Mouse (Mus musculus): ENCODE results near the gene Cd3g. TPM values are rescaled to one million over a fixed set of nuclear protein-coding genes. Genes with fewer than 3 reads are reported as not detected.
"Not testable (repeated sequence)": the region's sequence is repeated elsewhere in the genome, so short reads cannot be mapped to it uniquely, and the experiment has no call there.

The Cd3g gene
- polyA plus RNA-seq, 3 experiments from 2014 or later: 1,536 to 1,970 (median 1,828) TPM

DNA sequence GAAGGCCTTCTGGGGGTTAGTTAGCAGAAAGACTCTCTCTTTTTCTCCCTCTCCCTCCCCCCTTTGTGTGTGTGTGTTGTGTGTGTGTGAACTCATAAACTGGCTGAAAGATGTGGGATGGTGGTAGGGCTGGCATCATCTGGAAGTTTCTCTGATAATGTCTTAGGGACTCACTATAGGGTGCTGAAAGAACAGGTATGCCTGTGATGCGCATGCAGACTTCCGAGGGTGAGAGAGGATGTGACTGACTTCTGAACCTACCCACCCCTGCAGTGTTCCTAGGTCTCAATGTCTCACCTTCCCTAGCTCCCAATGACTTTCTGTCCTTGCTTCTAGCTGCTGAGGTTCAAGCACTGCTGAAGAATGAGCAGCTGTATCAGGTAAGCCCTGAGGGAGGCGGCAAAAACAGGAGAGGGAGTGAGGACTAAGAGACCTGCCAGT lies 5.5 kb upstream of the Cd3g start:
- ATAC-seq: no peak

DNA sequence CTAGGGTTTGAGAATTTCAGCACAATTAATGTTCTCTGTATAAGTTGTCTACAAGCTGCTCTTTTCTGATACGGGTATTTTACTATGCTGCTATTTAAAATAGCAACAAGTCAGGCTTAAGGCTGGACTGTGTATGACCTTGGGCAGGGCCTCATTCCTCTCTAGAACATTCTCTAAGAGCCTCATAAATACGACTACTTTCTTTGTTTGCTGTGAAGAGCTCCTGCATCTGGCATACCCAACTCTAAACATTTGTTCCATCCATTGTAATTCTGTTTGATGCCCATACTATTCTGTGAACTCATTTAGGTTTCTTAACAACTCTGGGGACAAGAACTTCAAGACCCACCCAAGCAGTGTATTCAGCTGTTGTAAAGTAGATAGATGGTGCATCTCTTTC lies 2.8 kb upstream of the Cd3g start:
- ATAC-seq: no peak

DNA sequence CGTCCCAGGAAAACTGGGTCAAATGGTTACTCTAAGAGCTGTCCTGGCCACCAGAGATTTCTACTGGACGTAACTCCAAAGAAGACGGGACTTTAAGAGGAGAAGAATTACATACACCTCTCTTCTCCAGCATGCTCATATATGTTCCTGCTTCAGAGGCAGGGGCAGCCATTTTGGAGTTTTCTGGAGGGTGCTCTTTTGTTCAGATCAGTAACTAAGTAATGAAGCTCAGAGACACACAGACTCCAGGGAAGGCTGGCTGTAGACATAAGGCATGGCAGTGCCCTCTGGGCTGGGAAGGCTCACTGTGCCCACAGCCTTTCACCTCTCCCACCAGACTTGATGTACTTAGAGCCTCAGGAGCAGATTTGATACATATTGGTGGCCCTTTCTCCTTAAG lies 2.3 kb upstream of the Cd3g start:
- ATAC-seq: no peak

DNA sequence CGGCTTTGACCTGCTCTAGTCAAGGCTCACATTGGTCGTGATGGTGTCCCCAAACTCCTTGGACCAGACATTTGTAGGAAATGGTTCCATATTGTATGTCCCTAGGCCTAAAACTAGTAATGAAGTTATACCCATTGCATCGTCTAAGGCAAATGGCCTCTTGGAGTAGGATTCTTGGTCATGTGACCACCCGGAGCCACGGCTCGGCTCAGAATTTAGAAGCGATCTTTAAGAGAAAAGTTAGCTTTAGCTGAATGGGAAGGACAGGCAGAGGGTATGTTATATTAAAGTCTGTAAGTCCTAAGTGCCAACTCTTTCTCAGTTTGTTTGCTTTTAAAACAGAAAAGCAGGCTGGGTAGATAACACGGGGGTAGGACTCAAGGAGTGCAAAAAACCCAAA lies 1.9 kb upstream of the Cd3g start:
- ATAC-seq: no peak

DNA sequence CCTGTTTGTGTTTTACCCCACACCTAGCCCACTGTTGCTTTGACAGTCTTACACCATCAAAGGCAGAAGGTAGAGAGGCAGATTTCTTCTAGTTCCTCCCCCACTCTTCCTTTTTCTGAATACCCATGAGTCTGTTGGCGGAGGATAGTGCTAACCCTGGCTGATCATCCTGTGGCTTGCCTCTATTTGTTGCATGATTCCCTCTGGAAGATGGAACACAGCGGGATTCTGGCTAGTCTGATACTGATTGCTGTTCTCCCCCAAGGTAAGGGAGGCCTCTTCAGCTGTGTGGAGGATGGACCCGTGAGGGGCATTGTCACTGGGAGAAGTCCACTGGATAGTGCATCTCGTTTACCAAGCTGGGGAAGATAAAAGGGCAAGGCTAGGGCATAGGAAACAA lies 1.4 kb upstream of the Cd3g start, which contains the start of gene Cd3d:
TSS of gene Cd3d (plus strand) at position 111 of the 400 bp plus-strand sequence.
- ATAC-seq: peak; percentile 23

DNA sequence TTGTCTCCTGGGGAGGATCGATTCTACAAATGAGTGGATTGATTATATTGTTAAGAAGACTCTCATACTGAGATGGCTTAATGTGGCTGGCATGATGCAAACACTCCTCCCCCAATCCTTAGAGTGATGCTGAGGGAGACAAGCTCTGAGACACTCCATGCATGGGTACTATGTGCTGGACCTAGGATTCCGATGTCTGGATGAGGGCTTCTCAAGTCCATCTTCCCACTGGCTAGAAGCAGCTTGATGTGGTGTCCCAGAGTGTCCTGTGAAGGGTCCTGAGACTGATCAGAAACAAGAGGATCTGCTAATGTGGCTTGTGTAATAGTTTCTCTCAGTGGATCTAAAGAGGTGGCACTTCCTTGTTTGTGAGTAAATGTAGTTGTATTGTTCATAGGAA lies 873 bp upstream of the Cd3g start:
- ATAC-seq: no peak

DNA sequence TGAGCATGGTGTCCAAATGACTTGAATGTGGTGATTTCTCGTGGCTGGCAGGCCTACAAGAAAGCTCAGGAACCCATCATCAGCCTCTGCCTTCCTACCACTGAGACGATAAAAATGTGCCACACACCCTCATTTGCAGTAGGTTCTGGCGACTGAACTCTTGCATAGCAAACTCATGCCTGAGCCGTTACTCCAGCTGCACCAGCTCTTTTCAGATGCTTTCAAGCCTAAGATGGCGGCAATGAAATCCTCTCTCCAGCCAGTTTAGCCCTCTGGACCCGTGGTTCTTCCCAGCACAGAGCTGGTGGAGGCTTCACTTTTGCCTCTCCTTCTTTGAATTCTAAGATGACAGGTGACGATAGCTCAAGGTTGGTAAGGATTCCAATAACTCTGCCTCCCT lies 425 bp downstream of the Cd3g start:
- no peak for ATAC-seq

DNA sequence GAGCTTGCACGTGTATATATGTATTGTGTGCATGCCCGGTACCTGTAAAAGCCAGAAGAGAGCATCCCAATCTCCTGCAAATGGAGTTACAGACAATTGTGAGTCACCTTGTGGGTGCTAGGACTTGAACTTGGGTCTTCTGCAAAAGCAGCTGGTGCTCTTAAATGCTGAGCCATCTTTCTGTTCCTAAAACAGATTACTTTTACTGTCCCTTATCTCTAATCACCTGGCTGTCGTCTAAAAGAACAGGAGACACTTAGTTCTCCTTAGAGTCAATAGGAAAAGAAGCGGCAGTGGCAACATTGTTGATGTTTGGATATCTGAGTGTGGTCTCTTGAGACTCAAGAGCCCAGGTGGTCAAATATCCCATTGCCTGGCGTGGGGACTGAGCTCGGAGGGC lies 2.4 kb downstream of the Cd3g start:
- no peak for ATAC-seq

DNA sequence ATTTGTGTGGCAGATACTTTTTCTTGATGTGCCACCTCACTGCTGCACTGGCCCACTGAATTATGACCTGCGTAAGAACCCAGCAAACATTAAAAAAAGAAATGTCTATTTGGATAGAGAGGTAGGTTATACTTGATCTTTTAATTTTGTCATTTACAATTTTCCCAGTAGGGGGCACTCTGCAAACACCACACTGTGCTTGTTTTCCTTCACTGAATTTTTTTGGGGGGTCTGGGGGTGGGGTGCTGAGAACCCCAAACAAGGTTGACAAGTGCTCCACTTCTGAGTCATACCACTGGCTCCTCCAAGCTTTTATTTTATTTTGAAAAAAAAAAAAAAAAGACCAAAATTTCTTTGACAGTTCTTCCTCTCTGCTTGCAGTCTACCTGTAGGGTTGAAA lies 10.8 kb downstream of the Cd3g start:
- no peak for ATAC-seq

DNA sequence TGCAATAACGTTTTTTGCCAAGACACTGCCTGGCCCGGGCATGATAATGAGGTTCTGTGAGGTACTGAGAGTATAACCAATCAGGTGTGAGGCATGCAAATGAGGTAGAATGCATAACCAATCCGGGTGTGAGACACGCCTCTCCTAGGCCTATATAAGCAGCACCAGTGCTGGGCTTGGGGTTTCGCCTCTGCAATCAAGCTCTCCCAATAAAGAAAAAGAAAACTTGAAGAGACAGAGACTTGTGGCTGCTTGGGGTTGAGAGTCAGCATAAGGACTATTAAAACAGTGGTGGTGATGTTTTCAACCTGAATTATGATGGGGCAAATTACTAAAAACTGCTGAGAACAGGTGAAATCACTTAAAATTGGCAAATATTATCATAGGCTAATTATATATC lies 12.5 kb downstream of the Cd3g start:
- not testable (repeated sequence) for ATAC-seq

DNA sequence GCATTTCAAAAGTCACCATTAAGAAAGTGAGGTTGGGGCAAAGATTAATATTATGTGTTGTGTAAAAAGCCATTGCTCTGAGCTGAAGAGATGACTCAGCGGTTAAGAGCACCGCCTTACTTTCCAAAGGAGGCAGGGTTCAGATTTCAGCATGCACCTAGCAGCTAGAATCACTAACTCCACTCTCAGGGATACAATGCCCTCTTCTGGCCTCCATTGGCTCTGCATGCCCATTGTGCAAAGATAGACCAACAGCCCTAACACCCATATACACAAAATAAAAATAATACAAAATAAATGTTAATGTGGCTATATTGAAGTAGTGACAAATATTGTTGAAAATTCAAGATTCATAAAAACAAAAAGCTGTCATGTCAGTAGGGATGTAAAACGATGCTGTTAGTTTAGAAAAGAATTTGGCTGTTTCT lies 13.4 kb downstream of the Cd3g start:
- peak; percentile 59 for ATAC-seq

DNA sequence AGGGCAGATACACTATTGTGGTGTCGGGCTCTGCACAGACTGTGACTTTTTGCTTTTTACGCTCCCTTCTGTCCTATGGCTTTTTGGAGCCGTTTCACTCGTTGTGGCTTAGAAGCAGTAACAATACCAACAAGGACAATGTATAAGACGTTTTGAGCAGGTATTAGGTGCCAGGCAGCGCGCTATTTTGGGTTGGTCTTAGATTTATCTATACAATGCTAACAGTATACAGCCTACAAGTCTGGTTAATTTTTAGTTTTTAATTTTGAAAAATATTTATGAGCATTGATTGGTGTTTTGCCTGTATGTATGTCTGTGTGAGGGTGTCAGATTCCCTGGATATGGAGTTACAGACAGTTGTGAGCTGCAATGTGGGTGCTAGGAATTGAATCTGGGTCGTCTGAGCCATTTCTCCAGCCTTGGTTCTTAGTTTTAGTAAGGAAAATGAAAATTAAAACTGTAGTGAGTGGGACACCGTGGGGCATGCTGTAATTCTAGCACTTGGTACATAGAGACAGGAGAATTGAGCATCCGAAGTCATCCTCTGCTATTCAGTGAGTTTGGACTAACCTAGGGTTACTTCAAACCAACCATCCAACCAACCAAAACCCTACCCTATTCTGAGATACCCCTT lies 14.3 kb downstream of the Cd3g start:
- ATAC-seq: no peak

DNA sequence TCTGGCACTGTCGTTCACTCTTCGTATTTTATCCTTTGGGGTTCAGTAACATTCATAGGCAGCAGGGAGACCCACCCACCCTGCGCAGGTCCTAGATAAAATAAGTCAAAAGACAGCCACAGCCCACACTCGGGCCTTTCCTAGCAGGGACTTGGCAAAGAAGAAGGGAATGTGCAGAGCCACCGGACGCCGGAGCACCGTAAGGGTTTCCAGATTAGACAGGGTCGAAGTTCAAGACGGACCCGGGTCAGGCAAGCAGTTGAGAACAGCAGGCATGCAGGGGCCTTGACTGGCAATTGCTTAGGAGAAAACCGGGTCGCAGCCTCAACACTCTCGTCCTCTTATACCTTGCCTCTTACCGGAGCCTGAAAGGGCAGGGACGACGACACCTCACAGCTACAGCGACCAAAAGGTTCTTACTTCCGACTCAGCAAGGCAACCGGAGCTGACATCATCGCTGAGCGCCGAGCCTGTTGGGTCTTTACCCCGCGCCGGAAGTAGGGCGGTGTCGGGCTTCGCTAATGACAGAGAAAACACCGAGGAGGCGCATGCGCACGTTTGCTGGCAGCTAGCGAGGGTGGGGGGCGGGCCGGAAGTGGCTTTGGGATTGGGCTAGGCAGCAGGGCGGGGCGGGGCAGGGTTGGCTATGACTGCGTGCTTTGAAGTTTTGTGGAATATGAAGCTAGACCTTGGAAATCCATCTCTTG lies 15.0 kb downstream of the Cd3g start, which contains the start of gene Ube4a:
TSS of gene Ube4a (minus strand) at position 475 of the 707 bp plus-strand sequence.
- peak; percentile 90 for ATAC-seq

DNA sequence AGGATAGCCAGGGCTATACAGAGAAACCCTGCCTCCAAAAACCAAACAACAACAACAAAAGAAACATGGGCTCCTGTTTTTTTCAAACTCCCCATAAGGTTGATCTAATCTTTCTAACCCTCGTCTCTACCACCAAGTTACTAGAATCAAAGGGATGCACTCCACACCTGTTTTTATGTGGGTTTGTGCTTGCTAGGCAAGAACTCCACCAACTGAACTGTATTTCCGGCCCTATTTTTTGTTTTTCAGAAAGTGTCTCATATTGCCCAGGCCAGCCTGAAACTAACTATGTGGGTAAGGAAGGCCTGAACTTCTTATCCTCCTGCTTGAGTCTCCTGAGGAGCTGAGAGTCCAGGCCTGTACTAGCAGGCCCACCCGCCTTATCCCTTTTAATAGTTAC lies 25.8 kb downstream of the Cd3g start:
- peak; percentile 70 for ATAC-seq

DNA sequence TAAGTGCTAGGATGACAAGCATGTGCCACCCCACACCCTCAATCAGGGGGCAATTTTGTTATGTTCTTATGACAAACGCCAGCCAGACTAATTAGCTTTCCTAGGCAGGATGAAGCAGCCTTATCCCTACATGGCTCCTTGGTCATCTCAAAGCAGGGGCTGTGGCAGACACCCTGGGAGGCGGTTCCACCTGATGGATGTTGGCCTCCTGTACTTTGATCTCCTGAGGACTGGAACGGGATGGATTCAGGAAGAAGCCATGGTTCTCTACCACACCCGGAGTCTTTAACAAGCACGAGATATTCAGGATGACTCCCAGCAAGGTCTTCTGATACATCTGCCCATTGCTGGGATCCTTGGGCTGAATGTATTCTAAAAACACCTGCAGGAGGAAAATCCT lies 32.4 kb downstream of the Cd3g start:
- no peak for ATAC-seq

DNA sequence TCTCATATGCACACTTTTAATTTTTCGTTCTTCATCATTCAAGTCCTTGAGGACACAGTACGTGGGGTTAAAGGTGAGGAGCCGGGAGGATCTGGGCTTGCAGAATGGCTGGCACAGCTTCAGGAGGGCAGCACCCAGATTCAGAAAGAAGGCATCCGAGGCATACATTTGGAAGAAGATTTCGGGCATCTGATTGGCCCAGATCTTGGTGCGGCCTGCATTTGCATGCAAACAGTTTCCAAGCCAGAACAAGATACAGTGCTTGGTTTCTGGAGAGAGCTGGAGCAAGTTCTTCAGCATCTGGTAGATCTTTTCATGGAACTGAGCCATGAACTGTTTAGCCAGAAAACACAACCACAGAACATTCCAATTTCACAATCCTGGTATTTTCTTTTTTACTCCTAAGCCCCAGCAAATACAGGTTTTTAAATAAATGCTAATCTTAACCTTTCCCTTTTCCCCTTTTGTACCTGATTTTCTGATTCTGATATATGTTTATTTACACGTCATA lies 34.0 kb downstream of the Cd3g start:
- ATAC-seq: no peak

DNA sequence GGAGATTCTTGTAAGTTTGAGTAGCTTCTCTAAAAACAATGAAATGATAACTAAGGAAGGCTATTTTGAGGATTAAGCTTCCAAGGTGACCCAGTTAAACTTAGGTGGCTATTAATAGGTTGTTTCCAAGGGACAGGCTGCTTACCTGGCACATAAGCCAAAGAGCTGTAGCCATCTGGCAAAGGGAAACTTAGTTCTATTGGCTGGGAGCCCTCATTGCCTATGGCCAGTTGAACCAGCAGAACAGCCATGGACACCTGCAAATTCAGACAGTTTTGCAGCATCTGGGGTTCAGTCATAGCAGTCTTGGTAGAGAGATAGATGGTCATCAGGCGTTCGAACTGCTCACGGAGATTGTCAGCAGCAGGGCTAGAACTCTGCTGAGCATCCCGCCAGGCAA lies 37.8 kb downstream of the Cd3g start:
- no peak for ATAC-seq

DNA sequence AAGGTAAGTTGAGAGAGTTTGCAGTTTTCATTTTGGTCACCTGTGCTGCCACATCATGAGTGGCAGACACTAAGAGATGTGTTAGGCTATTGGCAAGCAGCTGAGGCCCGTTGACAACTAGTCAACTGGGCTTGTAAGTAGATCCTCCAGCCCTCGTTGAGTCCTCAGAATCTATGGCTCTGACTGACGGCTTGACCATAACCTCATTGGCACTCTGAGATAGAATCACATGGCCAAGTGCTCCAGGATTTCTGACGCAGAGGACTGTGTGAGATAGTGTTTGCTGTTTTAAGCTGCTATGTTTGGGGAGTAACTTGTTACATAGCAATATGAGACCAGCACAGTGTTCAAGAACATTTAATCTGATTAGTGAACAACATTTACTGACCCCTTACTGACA lies 38.5 kb downstream of the Cd3g start:
- no peak for ATAC-seq

DNA sequence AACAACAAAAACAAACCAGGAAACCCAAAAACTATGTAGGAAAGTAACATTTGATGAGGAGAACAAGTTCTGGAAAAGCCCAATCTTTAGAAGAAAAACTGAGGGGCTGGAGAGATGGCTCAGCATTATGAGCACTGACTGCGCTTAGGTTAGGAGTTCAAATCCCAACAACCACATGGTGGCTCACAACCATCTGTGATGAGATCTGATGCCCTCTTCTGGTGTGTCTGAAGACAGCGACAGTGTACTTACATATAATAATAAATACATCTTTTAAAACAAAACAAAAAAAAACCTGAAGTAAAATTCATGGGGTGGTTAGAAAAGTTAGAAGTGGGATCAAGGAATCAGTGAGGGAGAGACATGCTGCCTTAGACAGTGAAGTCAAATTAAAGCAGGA lies 58.7 kb downstream of the Cd3g start:
- no peak for ATAC-seq

DNA sequence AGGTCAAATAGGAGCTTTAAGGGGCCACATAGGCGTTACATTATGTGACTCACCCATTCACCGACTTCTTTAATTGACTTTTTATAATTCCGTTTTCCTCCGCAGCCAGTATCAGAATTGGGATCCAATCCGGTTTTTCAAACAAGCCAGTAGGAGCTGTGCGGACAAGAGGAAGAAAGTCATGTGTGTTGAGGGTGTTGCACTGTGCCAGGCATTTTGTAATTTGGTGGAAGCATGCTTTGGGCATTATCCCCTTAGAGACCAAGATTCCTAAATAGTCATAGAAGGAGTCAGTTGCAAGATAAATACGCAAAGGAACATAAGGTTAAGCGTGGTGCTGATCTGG lies 59.1 kb downstream of the Cd3g start:
- peak; percentile 25 for ATAC-seq

DNA sequence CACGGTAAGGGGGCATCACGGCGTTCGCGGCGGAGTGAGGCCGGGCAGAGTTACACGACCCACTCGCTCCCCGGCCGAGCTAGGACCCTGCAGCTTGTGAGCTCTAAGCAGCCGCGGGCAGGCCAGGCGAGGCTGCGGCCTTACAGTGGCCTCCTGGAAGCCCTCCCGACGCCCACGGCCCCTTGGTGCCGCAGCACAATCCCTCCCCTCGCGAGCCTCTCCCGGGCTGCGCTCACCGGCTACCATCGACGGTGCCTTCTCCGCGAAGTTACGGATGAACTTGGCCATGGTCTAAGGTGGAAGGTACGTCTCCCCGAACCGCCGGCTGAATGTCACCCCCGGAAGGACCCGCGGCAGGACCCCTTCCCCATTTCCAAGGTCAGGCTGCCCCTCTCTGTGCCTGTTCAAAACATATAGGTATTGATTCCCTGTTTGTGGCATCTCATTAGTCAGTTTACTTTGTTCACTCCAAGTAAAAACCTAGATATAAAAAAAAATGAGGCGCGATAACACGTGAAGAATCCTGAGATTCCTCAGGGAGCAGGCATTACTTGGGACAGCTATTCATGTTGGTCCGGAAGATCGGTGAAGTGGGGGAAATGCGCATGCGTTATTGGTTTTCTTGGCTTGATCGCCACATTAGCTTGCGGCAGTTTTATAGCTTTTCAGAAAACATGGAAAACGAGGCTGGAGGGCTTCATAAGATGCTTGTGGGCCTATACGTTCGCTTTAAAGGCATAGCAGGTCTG lies 59.7 kb downstream of the Cd3g start, which contains the start of gene Atp5l:
TSS of gene Atp5l (minus strand) at position 369 of the 749 bp plus-strand sequence.
- ATAC-seq: peak; percentile 78

DNA sequence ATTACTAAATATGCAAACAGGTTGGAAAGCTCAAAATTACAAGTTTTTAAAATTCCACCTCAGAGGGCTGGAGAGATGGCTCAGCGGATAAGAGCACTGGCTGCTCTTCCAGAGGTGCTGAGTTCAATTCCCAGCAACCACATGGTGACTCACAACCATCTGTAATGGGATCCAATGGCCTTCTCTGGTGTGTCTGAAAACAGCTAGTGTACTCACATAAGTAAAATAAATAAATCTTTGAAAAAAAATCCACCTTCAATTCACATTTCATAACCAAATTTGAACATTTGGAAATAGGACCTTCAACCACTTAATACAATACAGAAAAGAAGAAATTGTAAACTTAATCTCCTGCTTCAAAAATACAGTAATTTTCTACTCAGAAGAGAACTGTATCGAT lies 60.6 kb downstream of the Cd3g start:
- no peak for ATAC-seq
